Mouse (Mus musculus) testis, adult 2 months (tissue): Measurements from ENCODE around the gene Golga7b.

ENCODE experiments used
- CTCF ChIP-seq: fragments of 200-500 bp; IDR thresholded peaks from 2 replicates; pipeline ENCODE4 v1.5.1; 2012; ENCODE audit warnings: low read depth, mild to moderate bottlenecking, inconsistent platforms, low read length, moderate library complexity; ENCODE audit not compliant: control insufficient read depth, insufficient read depth, insufficient replicate concordance
- POLR2A ChIP-seq: fragments of 200-500 bp; IDR thresholded peaks from 2 replicates; pipeline ENCODE4 v1.6.1; 2012; ENCODE audit warnings: low read depth, mild to moderate bottlenecking, inconsistent platforms, low read length, moderate library complexity; ENCODE audit not compliant: control insufficient read depth

GRCm38 (mm10) chr19:42317648-42318425, 70.5 kb downstream of the Golga7b start:
- TF ChIP-seq POLR2A (no peak), CTCF (no peak)
